Mouse (Mus musculus): ENCODE measurements around the gene Tm4sf1. TPM values are rescaled to one million over a fixed set of nuclear protein-coding genes. Genes with fewer than 3 reads are reported as not detected.

The Tm4sf1 gene
- polyA plus RNA-seq, 1 experiment from 2014 or later = 338 TPM

DNA sequence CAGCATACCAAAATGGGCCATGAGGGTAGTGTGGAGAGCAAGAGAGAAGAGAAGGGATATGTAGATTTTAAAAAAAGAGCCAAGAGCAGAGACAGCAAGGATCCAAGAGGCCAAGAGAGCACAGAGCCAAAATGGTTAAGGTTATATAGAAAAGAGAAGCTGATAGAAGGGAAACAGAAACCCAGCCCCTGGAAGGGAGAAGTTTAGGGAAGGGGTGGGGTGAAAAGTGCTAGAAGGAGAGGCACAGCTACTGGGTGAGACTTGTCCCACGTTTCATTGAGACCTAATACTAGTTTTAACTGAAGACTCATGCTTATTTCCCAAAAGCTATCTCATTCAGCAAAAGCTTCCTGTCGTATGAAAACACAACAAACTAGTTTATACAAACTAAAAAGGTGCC lies 56.5 kb downstream of the Tm4sf1 start:
- WGBS = 53% methylated on average over 2 of the region's 2 CpGs
- Histone ChIP-seq H3K27me3 (ENCODE audit: control insufficient read depth, insufficient read depth, low read length) (no peaks in the 10 kb centered on the region), H3K9me3 (ENCODE audit: control insufficient read depth, low read length) (no peaks in the 10 kb centered on the region), H3K36me3 (ENCODE audit: control insufficient read depth, insufficient read depth, low read length) (no peaks in the 10 kb centered on the region), H3K4me1 (ENCODE audit: control insufficient read depth in 2 of 2, insufficient read depth in 2 of 2, low read length in 2 of 2) (no peaks in the 10 kb centered on the region), H3K4me2 (ENCODE audit: low read length) (no peak overlapping the region), H3K27ac (replicated peaks in 1 of 2; ENCODE audit: control insufficient read depth in 1 of 2, insufficient read depth in 1 of 2, low read depth in 2 of 2, low read length in 2 of 2) (no peak overlapping the region), H3K4me3 (ENCODE audit: control insufficient read depth in 1 of 2, insufficient read depth in 1 of 2, low read depth in 1 of 2, low read length in 2 of 2) (no peak overlapping the region), H3K9ac (ENCODE audit: low read length) (no peak overlapping the region)
- no peak for ATAC-seq (ENCODE audit: insufficient number of reproducible peaks, insufficient read depth, low FRiP score, low read depth)

Other genes with a start within 250 kb of the Tm4sf1 start
- gene Tm4sf4, start 123.3 kb upstream of the Tm4sf1 start, polyA plus RNA-seq (2014; fragmentation: Nextera tagmentation; extraction: Ambion mirVana) = 0.70 and 1.1 TPM in 2 replicates

Data from heart, embryonic 14.5 days (tissue).